In the genomic region with DNA sequence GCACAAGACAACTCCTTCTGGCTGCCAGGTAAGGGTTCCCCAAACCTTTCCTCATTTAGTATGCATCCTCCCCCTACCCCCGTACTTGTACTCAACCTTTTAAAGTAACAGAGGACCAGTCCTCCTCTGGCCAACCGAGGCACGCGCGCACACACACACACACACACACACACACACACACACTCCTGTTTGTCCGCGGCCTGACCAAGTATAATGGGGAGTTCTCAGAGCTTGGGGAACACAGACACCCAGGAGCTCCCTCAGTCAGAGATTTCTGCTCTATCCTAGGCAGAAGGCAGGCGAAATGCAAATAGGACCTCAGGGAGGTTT, we compare ENCODE assay signal across 9 mouse cellular contexts. TPM values are rescaled to one million over a fixed set of nuclear protein-coding genes. Genes with fewer than 3 reads are reported as not detected.
DNase-seq lines count a peak whose midpoint lies in the region; ATAC-seq and TF ChIP-seq lines count a peak whose summit lies in the region.
"Had no signal": no experiment of that assay in that cellular context is flagged by ENCODE, and none has a peak within 500 bp of the region (broad histone marks: within the 10 kb centered on the region; RNA-seq: fewer than 3 reads in every experiment).

No protein-coding gene starts in this region.

- no peak for TF ChIP-seq EP300 in heart, adult 2 months (IDR thresholded peaks at IDR 0.05; ENCODE audit: insufficient read depth, low read depth, low read length)

- no peak for TF ChIP-seq CTCF in heart, adult 2 months (IDR thresholded peaks at IDR 0.05)

- peak overlapping the region; percentile 65 for H3K4me2 ChIP-seq in neural tube, embryonic 11.5 days (ENCODE audit: low read depth)
- H3K4me2 ChIP-seq in liver, embryonic 13.5 days, result peak overlapping the region; percentile 69

- no peak for TF ChIP-seq POLR2A in heart, adult 2 months (IDR thresholded peaks at IDR 0.05; ENCODE audit: insufficient read depth, low read depth, low read length)

- H3K4me1 ChIP-seq in heart, adult 2 months (ENCODE audit: control insufficient read depth, insufficient read depth, low read length), result peaks cover 2% of the 10 kb centered on the region
- no peaks in the 10 kb centered on the region for H3K4me1 ChIP-seq in neural tube, embryonic 11.5 days (ENCODE audit: control insufficient read depth, insufficient read depth, low read length)
- H3K4me1 ChIP-seq in liver, embryonic 13.5 days (replicated peaks), result peaks cover 7% of the 10 kb centered on the region; the same call in 1 of the 2 replicates

- H3K9ac ChIP-seq in heart, adult 2 months (ENCODE audit: low read depth, low read length), result peak overlapping the region; percentile 83
- peak overlapping the region; percentile 52 for H3K9ac ChIP-seq in neural tube, embryonic 11.5 days (ENCODE audit: low read length)
- peak overlapping the region; percentile 63 for H3K9ac ChIP-seq in liver, embryonic 13.5 days

- peak overlapping the region; percentile 47; the same call in 1 of the 2 replicates for H3K4me3 ChIP-seq in heart, adult 2 months
- peak overlapping the region; percentile 32 for H3K4me3 ChIP-seq in neural tube, embryonic 11.5 days (ENCODE audit: low read depth, low read length)
- peak overlapping the region; percentile 52 for H3K4me3 ChIP-seq in liver, embryonic 13.5 days (replicated peaks)

- H3K36me3 ChIP-seq in heart, adult 2 months (ENCODE audit: control insufficient read depth, insufficient read depth, low read length), result no peaks in the 10 kb centered on the region
- H3K36me3 ChIP-seq in neural tube, embryonic 11.5 days (ENCODE audit: control insufficient read depth, insufficient read depth, low read length), result no peaks in the 10 kb centered on the region
- no peaks in the 10 kb centered on the region for H3K36me3 ChIP-seq in liver, embryonic 13.5 days

- no peaks in the 10 kb centered on the region for H3K79me2 ChIP-seq in heart, adult 2 months (replicated peaks; ENCODE audit: control insufficient read depth, insufficient read depth, low read length)

- no peaks in the 10 kb centered on the region for H3K27me3 ChIP-seq in heart, adult 2 months (ENCODE audit: control insufficient read depth, insufficient read depth, low read length)
- peaks cover 5% of the 10 kb centered on the region; the same call in 1 of the 2 replicates for H3K27me3 ChIP-seq in neural tube, embryonic 11.5 days (ENCODE audit: control insufficient read depth, insufficient read depth, low read length)
- peaks cover 37% of the 10 kb centered on the region for H3K27me3 ChIP-seq in liver, embryonic 13.5 days

- no peak for DNase-seq in heart, adult 2 months
- DNase-seq in heart, adult 9 months (ENCODE audit: low spot score in 2 of 2), result no peak
- no peak for DNase-seq in neural tube, embryonic 11.5 days (ENCODE audit: low spot score)
- DNase-seq in neural tube, embryonic 10.5 days (ENCODE audit: extremely low spot score, low spot score), result no peak
- no peak for DNase-seq in liver, embryonic 13.5 days
- no peak for DNase-seq in cerebellum, adult 11-12 months
- no peak for DNase-seq in left cerebral cortex, adult 18-20 months (ENCODE audit: low spot score in 2 of 2)

- intact Hi-C loops in heart, adult 2 months (cut with DNase I), result loop anchor here (5.0 to 10.0 kb wide), 5 partner anchors 49 to 839 kb away; no protein-coding TSS in a partner anchor

- ATAC-seq in neural tube, embryonic 11.5 days (ENCODE audit: insufficient read depth, low FRiP score, low TSS enrichment), result peak; percentile 49; the same call in 1 of the 2 replicates
- ATAC-seq in liver, embryonic 13.5 days (ENCODE audit: low read depth), result no peak
- ATAC-seq in cerebellum, adult (ENCODE audit: insufficient number of reproducible peaks, low FRiP score, low TSS enrichment), result no peak

- peak overlapping the region; percentile 32; the same call in 1 of the 2 replicates for H3K27ac ChIP-seq in heart, adult 2 months
- no peak overlapping the region for H3K27ac ChIP-seq in neural tube, embryonic 11.5 days (ENCODE audit: low read depth, low read length)
- H3K27ac ChIP-seq in liver, embryonic 13.5 days, result no peak overlapping the region

- WGBS in heart, adult 2 months, result 32% methylated on average over 8 of the region's 8 CpGs
- 11% methylated on average over 8 of the region's 8 CpGs for WGBS in neural tube, embryonic 11.5 days
- WGBS in liver, embryonic 13.5 days (ENCODE audit: insufficient replicate concordance), result 24% methylated on average over 8 of the region's 8 CpGs

- no peaks in the 10 kb centered on the region for H3K9me3 ChIP-seq in neural tube, embryonic 11.5 days (ENCODE audit: control insufficient read depth, low read length)
- no peaks in the 10 kb centered on the region for H3K9me3 ChIP-seq in liver, embryonic 13.5 days (replicated peaks)

RNA-seq across cellular contexts. Expression of gene Kcnj1, which starts 36.4 kb away (rescaled TPM):
- not detected for total RNA-seq in heart, adult 2 months (2021)
- polyA plus RNA-seq in heart, adult 2 months (2012; rRNA removed), result not detected in 2 replicates
- polyA plus RNA-seq in neural tube, embryonic 11.5 days (2014; fragmentation: Nextera tagmentation; extraction: Ambion mirVana), result not detected in 2 replicates
- not detected in 2 replicates for polyA plus RNA-seq in liver, embryonic 13.5 days (2015; fragmentation: Nextera tagmentation; extraction: Ambion mirVana)
- not detected for total RNA-seq in left cerebral cortex, adult 18-20 months (2021)
- total RNA-seq: layer of hippocampus, adult 8-10 months had no signal
